In genomic region chr3:153292853-153293252, GRCm38 (mm10) we compare ENCODE assay signal across 12 mouse cellular contexts.
DNase-seq lines count a peak whose midpoint lies in the region; ATAC-seq and TF ChIP-seq lines count a peak whose summit lies in the region.
"Had no signal": no experiment of that assay in that cellular context is flagged by ENCODE, and none has a peak within 500 bp of the region (broad histone marks: within the 10 kb centered on the region; RNA-seq: fewer than 3 reads in every experiment).

No protein-coding gene starts in this region.

- no peaks in the 10 kb centered on the region for H3K36me3 ChIP-seq in liver, embryonic 16.5 days (ENCODE audit: control insufficient read depth, insufficient read depth)
- no peaks in the 10 kb centered on the region for H3K36me3 ChIP-seq in liver, embryonic 11.5 days (ENCODE audit: control insufficient read depth, insufficient read depth, low read length)
- H3K36me3 ChIP-seq in lung, embryonic 14.5 days (ENCODE audit: insufficient read depth): no peaks in the 10 kb centered on the region
- H3K36me3 ChIP-seq: forebrain, embryonic 15.5 days had no signal

- peak; percentile 51; the same call in 1 of the 2 replicates for ATAC-seq in liver, embryonic 16.5 days (ENCODE audit: low read depth)
- ATAC-seq in liver, embryonic 11.5 days (replicated peaks; ENCODE audit: low FRiP score): no peak
- ATAC-seq in lung, embryonic 14.5 days (ENCODE audit: insufficient read depth): no peak
- ATAC-seq in neutrophil, adult 5-6 weeks (ENCODE audit: extremely low read depth, insufficient number of reproducible peaks, low FRiP score, poor library complexity, severe bottlenecking): peak; percentile 40; the same call in 1 of the 2 replicates
- no peak for ATAC-seq in erythroid progenitor cell, adult 5-6 weeks (replicated peaks; ENCODE audit: low FRiP score, poor library complexity, severe bottlenecking)
- ATAC-seq: forebrain, embryonic 15.5 days; hindbrain, postnatal 0 days; Patski had no signal

- no peaks in the 10 kb centered on the region for H3K4me1 ChIP-seq in liver, embryonic 16.5 days (ENCODE audit: control insufficient read depth, low read depth, low read length)
- H3K4me1 ChIP-seq in liver, embryonic 11.5 days (replicated peaks; ENCODE audit: control insufficient read depth, insufficient read depth, low read length): no peaks in the 10 kb centered on the region
- no peaks in the 10 kb centered on the region for H3K4me1 ChIP-seq in lung, embryonic 14.5 days (ENCODE audit: insufficient read depth)

- H3K27ac ChIP-seq in liver, embryonic 16.5 days (ENCODE audit: low read length): no peak overlapping the region
- H3K27ac ChIP-seq in liver, embryonic 11.5 days (ENCODE audit: low read depth, low read length): no peak overlapping the region
- H3K27ac ChIP-seq in lung, embryonic 14.5 days (ENCODE audit: low read depth): no peak overlapping the region
- H3K27ac ChIP-seq: forebrain, embryonic 15.5 days; hindbrain, postnatal 0 days; macrophage had no signal

- no peak for TF ChIP-seq CTCF in lung, embryonic 14.5 days (IDR thresholded peaks at IDR 0.05; ENCODE audit: low read depth)

- peak; percentile 16 for DNase-seq in cerebellum, adult 9-11 months
- no peak for DNase-seq in cerebellum, postnatal 10 days
- DNase-seq in liver, embryonic 11.5 days (ENCODE audit: low spot score): no peak
- peak; percentile 10 for DNase-seq in lung, embryonic 14.5 days
- no peak for DNase-seq in adrenal gland, postnatal 25 days

- 60% methylated on average over 5 of the region's 5 CpGs for WGBS in liver, embryonic 16.5 days (ENCODE audit: insufficient replicate concordance)
- WGBS in liver, embryonic 11.5 days: 81% methylated on average over 5 of the region's 5 CpGs
- WGBS in lung, embryonic 14.5 days: 84% methylated on average over 5 of the region's 5 CpGs

- no peak overlapping the region for H3K9ac ChIP-seq in liver, embryonic 16.5 days (ENCODE audit: low read depth, low read length)
- no peak overlapping the region for H3K9ac ChIP-seq in liver, embryonic 11.5 days (ENCODE audit: low read depth, low read length)
- H3K9ac ChIP-seq in lung, embryonic 14.5 days: no peak overlapping the region
- H3K9ac ChIP-seq: forebrain, embryonic 15.5 days had no signal

- H3K9me3 ChIP-seq in liver, embryonic 16.5 days (replicated peaks; ENCODE audit: control insufficient read depth, low read length): no peaks in the 10 kb centered on the region
- no peaks in the 10 kb centered on the region for H3K9me3 ChIP-seq in liver, embryonic 11.5 days (ENCODE audit: control insufficient read depth, low read length)
- no peaks in the 10 kb centered on the region for H3K9me3 ChIP-seq in lung, embryonic 14.5 days (ENCODE audit: low read depth, low read length)
- H3K9me3 ChIP-seq: forebrain, embryonic 15.5 days had no signal

- H3K27me3 ChIP-seq in liver, embryonic 16.5 days (ENCODE audit: control insufficient read depth, insufficient read depth, low read depth, low read length): no peaks in the 10 kb centered on the region
- no peaks in the 10 kb centered on the region for H3K27me3 ChIP-seq in liver, embryonic 11.5 days (replicated peaks; ENCODE audit: control insufficient read depth, insufficient read depth, low read length)
- H3K27me3 ChIP-seq in lung, embryonic 14.5 days (ENCODE audit: insufficient read depth, low read length): no peaks in the 10 kb centered on the region
- H3K27me3 ChIP-seq: forebrain, embryonic 15.5 days; Patski had no signal

- H3K4me3 ChIP-seq in liver, embryonic 16.5 days (ENCODE audit: low read depth, low read length): no peak overlapping the region
- H3K4me3 ChIP-seq in liver, embryonic 11.5 days (ENCODE audit: low read depth, low read length): no peak overlapping the region
- H3K4me3 ChIP-seq in lung, embryonic 14.5 days (ENCODE audit: low read depth, low read length): no peak overlapping the region
- H3K4me3 ChIP-seq: forebrain, embryonic 15.5 days had no signal

- H3K4me2 ChIP-seq in liver, embryonic 16.5 days (ENCODE audit: low read depth, low read length): no peak overlapping the region
- no peak overlapping the region for H3K4me2 ChIP-seq in liver, embryonic 11.5 days
- H3K4me2 ChIP-seq in lung, embryonic 14.5 days: no peak overlapping the region
- H3K4me2 ChIP-seq: forebrain, embryonic 15.5 days had no signal

Comparison
In these comparisons a context has a peak if more than half of its experiments do, and no peak if none do; other contexts are left out.
1. DNase-seq: peak in cerebellum, adult 9-11 months (single experiment) and lung, embryonic 14.5 days (single experiment); none in cerebellum, postnatal 10 days (0 of 2), liver, embryonic 11.5 days (single experiment) and adrenal gland, postnatal 25 days (single experiment).
2. ATAC-seq: peak in liver, embryonic 16.5 days (single experiment) and neutrophil, adult 5-6 weeks (single experiment); none in liver, embryonic 11.5 days (single experiment), lung, embryonic 14.5 days (single experiment) and erythroid progenitor cell, adult 5-6 weeks (single experiment).